Mouse (Mus musculus) stomach, postnatal 0 days (tissue): ENCODE data around the gene Ctnnbl1.

ENCODE experiments used
- CTCF ChIP-seq: IDR thresholded peaks from 2 replicates; pipeline ENCODE4 v1.5.1; 2016; ENCODE audit warnings: antibody characterized with exemption, low read depth, mild to moderate bottlenecking, moderate library complexity
- EP300 ChIP-seq: optimal IDR thresholded peaks from 2 replicates; pipeline ENCODE3; 2016; ENCODE audit warnings: antibody characterized with exemption

DNA sequence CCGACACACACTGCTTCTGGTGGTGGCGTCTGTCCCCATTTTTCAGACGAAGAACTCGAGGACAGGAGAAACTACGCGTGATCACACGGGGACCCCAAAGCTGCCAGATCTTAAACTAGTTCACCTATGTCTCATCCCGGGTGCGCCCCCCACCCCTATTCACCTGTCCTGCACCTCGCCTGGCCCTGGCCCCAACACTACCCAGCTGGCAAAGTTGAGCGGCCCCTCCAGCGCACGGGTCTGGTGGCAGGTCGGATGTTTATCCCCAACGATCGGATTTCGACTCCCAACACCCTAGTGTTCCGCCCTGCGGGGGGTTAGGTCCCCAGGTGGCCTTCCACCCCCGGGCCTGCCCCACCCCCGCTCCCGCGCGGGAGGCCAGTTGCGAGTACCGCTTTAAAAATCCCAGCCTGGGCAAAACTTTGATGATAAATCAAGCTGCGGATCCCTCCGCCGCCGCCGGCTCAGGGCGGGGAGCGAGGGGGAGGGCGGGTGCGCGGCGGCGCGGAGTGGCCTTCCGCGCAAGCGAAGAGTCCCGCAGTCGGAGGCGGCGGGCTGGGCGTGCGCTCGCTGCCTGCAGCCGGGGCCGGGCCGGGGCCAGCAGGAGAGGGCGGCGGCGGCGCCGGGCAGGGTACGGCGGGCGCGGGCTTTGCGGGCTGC, 177.0 kb downstream of the Ctnnbl1 start, which contains the start of gene Vstm2l:
- TF ChIP-seq CTCF = no peak
- no peak for TF ChIP-seq EP300
